Mouse (Mus musculus) embryonic facial prominence, embryonic 15.5 days (tissue): Measurements from ENCODE around the gene Bhmt2. TPM values are rescaled to one million over a fixed set of nuclear protein-coding genes. Genes with fewer than 3 reads are reported as not detected.
A peak's percentile ranks its signal among the peaks of the same experiment; 100 is the strongest.

Experiments used
- ATAC-seq: fragments of 200-750 bp; cut with Nextera tagmentation; 2 replicates; pipeline ENCODE4 v1.8.0; 2017; ENCODE audit warnings: low read depth, moderate TSS enrichment; ENCODE audit not compliant: insufficient number of reproducible peaks, low FRiP score, low TSS enrichment
- H3K27ac ChIP-seq: fragments of 300-500 bp; sonication (generic); replicated peaks from 2 replicates; pipeline ENCODE4 v1.5.1; 2015; ENCODE audit warnings: mild to moderate bottlenecking, inconsistent platforms
- H3K27me3 ChIP-seq: fragments of 300-500 bp; sonication (generic); 2 replicates; pipeline ENCODE4 v1.6.1; 2015; ENCODE audit warnings: inconsistent platforms
- H3K36me3 ChIP-seq: fragments of 300-500 bp; sonication (generic); 2 replicates; pipeline ENCODE4 v1.6.1; 2015; ENCODE audit warnings: mild to moderate bottlenecking, inconsistent platforms
- H3K4me1 ChIP-seq: fragments of 300-500 bp; sonication (generic); 2 replicates; pipeline ENCODE4 v1.6.1; 2015; ENCODE audit warnings: inconsistent platforms
- H3K4me2 ChIP-seq: fragments of 300-500 bp; sonication (generic); replicated peaks from 2 replicates; pipeline ENCODE4 v1.6.1; 2015; ENCODE audit warnings: mild to moderate bottlenecking, inconsistent platforms
- H3K4me3 ChIP-seq: fragments of 300-500 bp; sonication (generic); replicated peaks from 2 replicates; pipeline ENCODE4 v1.5.1; 2015; ENCODE audit warnings: mild to moderate bottlenecking, inconsistent platforms
- H3K9ac ChIP-seq: fragments of 300-500 bp; sonication (generic); 2 replicates; pipeline ENCODE4 v1.6.1; 2015; ENCODE audit warnings: inconsistent platforms
- H3K9me3 ChIP-seq: fragments of 300-500 bp; sonication (generic); replicated peaks from 2 replicates; pipeline ENCODE4 v1.6.1; 2016; ENCODE audit warnings: inconsistent platforms
- WGBS: fragments of 180-500 bp; shearing (Covaris S2); methylation state at CpG from one replicate; pipeline ENCODE4 v1.1.7; 2015; 5-methylcytosine and 5-hydroxymethylcytosine counted together
- polyA plus RNA-seq: library from polyadenylated mRNA; unstranded; fragments of >200 nt; fragmentation: Nextera tagmentation; extraction: Ambion mirVana; gene quantifications from 2 replicates; pipeline ENCODE4 v1.2.1, GENCODE M21; 2015

Gene Bhmt2
- polyA plus RNA-seq, 1 experiment from 2014 or later = not detected

DNA sequence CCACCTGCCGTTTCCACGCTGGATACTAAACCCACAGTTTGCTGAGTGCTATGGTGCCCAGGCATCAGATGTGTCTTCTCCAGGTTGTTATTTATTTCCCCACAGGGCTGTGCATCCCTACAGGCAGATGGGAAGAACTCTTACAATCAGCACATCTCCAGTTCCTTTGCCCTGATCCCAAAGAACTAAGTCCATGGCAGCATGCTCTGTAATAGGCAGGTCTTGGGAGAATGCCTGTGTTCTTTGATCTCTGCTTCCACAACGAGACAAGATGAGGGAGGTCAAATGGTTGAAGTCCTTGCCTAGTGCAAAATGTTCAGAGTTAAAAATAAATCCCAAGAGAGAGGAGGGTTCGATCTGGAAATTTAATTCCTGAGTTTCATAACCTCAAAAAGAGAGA lies 34.5 kb downstream of the Bhmt2 start:
- H3K4me1 ChIP-seq = no peaks in the 10 kb centered on the region
- H3K36me3 ChIP-seq = no peaks in the 10 kb centered on the region
- 48% methylated on average over 4 of the region's 4 CpGs for WGBS
- no peak overlapping the region for H3K4me2 ChIP-seq
- H3K9me3 ChIP-seq = no peaks in the 10 kb centered on the region
- H3K27me3 ChIP-seq = no peaks in the 10 kb centered on the region
- no peak overlapping the region for H3K27ac ChIP-seq
- no peak overlapping the region for H3K4me3 ChIP-seq
- H3K9ac ChIP-seq = no peak overlapping the region
- no peak for ATAC-seq

DNA sequence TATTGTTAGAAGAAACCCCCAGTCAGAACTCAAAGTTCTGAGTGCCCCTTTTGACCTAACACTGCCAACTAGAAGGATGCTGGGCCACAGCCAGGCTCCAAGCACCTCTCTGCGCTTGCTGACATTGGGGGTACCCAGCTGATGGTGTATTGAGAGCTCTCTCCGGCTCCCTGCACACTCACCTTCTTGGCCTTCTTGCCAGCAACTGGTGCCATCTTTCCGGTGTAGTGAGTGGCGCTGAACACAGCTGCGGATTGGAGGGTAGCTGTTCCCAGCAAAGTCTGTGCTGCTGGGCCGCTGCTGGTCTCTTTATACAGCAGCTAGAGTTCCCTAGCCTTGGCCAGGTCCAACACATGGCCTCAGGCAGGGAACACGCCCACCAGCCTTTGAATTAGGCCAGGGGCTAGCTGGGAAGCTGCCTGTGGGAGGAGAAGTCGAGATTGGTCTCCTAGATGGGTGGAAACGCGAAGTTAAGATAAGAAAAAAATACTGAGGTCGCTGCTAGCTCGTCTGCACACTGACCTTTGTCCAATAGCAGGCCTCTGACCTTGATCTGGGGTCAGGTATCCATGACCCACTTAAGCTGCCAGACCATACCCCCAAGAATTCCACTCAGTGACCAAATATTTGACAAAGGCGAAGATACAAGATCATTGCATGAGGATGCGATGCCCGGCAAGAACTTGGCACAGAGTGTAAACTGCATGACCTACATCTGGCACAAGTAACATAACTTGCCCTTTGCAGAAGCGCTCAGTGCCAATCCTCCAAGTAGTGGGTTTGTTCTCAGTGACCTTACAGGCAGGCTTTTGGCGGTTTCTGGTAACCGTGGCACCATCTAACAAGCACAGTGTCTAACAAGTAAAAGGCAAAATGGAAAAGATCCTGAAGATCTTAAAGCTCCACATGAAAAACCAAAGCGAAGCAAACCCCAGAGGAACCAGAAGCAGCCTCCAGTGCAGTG lies 36.5 kb downstream of the Bhmt2 start, which contains the start of gene Bhmt:
Gene Bhmt, minus strand, starts transcription at position 680 of the 964 bp plus-strand sequence.
- no peaks in the 10 kb centered on the region for H3K4me1 ChIP-seq
- no peak within 1 kb of the TSS for H3K4me3 ChIP-seq
- no peaks in the 10 kb centered on the region for H3K27me3 ChIP-seq
- no peaks in the 10 kb centered on the region for H3K9me3 ChIP-seq
- no peak within 1 kb of the TSS for H3K4me2 ChIP-seq
- ATAC-seq = no peak
- H3K36me3 ChIP-seq = no peaks in the 10 kb centered on the region
- H3K27ac ChIP-seq = no peak within 1 kb of the TSS
- no peak within 1 kb of the TSS for H3K9ac ChIP-seq
- WGBS = 69% methylated on average over 19 of the region's 19 CpGs

DNA sequence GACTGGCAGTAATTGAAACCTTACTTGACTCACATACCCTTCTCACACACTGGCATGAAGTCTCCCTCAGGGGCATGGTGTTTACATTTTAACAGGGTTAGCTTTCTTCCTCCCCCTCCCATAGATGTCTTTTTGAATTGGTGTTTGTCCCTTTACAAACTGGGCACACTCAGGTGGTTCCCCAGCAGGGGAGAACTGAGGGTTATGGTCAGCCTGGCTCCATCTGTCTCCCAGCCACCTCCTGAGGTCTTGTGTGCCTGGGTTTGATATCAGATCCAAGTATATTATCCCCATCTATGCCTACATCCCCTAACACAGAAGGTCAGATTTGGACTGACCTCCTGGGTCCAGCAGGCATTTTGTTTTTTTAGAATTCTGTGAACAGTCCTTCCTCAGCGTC lies 37.5 kb downstream of the Bhmt2 start:
- H3K27ac ChIP-seq = no peak overlapping the region
- no peaks in the 10 kb centered on the region for H3K9me3 ChIP-seq
- no peaks in the 10 kb centered on the region for H3K27me3 ChIP-seq
- 70% methylated on average over 1 of the region's 1 CpGs for WGBS
- H3K4me1 ChIP-seq = no peaks in the 10 kb centered on the region
- H3K4me2 ChIP-seq = no peak overlapping the region
- no peaks in the 10 kb centered on the region for H3K36me3 ChIP-seq
- H3K9ac ChIP-seq = no peak overlapping the region
- H3K4me3 ChIP-seq = no peak overlapping the region
- no peak for ATAC-seq

DNA sequence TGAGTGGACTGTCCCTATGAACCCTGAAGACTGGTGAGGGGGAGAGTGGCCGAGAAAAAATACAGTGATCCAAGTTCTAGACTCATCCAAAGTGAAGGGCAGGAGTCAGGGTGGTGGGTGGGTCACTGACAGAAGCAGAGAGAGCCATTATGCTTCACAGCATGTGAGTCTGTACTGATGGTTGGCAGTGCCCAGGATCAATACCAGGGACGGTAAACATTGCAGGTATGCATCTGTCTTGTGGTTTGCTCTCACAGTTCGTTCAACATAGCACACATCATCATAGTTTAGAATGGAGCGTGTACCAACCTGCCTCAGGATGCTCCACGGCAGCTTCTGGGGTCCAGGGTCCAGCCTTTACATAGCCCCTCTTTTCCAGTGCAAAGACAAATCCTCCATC lies 41.2 kb downstream of the Bhmt2 start:
- Histone ChIP-seq H3K9me3 (no peaks in the 10 kb centered on the region), H3K27ac (no peak overlapping the region), H3K4me3 (no peak overlapping the region), H3K27me3 (no peaks in the 10 kb centered on the region), H3K9ac (no peak overlapping the region), H3K4me1 (no peaks in the 10 kb centered on the region), H3K36me3 (no peaks in the 10 kb centered on the region), H3K4me2 (no peak overlapping the region)
- 72% methylated on average over 5 of the region's 5 CpGs for WGBS
- no peak for ATAC-seq

DNA sequence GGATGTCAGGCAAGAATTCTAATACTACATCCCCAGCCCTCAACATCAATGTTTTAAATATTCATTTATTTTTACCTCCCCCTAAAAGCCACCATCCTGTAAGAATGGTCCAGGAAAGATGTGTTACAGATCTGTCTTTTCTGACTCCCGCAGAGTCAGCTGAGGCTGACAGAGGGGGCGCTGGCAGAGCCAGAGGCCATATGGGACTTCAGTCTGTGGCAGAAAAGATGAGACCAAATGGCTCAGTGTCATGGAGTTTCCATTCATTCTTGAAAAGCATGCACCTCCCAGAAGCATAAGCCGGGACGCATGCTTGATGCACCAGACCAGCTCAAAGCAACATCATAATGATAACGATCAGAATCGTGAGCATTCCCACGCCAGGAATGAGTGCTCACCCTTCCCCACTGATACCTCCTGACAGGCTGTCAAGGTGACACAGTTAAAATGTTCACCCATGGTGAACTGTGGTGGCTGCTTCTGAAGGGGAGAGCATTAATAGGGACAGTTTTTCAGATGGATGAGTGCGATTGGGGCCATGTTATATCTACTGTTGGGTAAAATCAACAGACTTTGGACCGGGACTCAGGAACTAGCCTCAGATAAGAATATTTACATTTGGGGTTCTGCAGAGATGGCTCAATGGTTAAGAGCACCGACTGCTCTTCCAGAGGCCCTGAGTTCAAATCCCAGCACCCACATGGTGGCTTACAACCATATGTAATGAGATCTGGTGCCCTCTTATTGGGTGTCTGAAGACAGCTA lies 43.0 kb downstream of the Bhmt2 start:
- no peak overlapping the region for H3K4me3 ChIP-seq
- no peaks in the 10 kb centered on the region for H3K36me3 ChIP-seq
- H3K27me3 ChIP-seq = no peaks in the 10 kb centered on the region
- H3K9me3 ChIP-seq = no peaks in the 10 kb centered on the region
- H3K9ac ChIP-seq = no peak overlapping the region
- H3K4me1 ChIP-seq = no peaks in the 10 kb centered on the region
- H3K4me2 ChIP-seq = no peak overlapping the region
- H3K27ac ChIP-seq = no peak overlapping the region
- no peak for ATAC-seq
- 74% methylated on average over 10 of the region's 10 CpGs for WGBS

DNA sequence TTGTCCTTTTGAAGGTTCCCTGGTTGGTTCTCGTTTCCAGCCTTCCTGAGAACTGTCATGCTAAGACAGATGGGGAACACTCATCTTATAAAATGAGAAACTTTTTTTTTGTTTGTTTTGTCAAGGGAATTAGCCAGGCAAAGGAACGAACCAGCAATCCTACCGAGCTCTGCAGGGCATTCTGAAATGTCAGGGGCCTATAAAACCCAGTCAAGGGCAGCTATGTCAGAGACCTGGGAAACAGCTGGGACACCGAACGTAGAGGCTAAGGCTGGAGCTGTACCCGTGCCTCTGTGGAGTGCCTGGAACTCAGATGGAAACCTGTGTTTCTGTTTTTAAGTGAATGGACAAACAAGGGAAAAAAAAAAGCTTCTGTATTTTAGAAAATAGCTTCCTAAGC lies 45.2 kb downstream of the Bhmt2 start:
- Histone ChIP-seq H3K27me3 (no peaks in the 10 kb centered on the region), H3K27ac (no peak overlapping the region), H3K36me3 (no peaks in the 10 kb centered on the region), H3K4me3 (no peak overlapping the region), H3K4me1 (no peaks in the 10 kb centered on the region), H3K4me2 (no peak overlapping the region), H3K9ac (no peak overlapping the region), H3K9me3 (no peaks in the 10 kb centered on the region)
- ATAC-seq = no peak
- WGBS = 26% methylated on average over 6 of the region's 6 CpGs

DNA sequence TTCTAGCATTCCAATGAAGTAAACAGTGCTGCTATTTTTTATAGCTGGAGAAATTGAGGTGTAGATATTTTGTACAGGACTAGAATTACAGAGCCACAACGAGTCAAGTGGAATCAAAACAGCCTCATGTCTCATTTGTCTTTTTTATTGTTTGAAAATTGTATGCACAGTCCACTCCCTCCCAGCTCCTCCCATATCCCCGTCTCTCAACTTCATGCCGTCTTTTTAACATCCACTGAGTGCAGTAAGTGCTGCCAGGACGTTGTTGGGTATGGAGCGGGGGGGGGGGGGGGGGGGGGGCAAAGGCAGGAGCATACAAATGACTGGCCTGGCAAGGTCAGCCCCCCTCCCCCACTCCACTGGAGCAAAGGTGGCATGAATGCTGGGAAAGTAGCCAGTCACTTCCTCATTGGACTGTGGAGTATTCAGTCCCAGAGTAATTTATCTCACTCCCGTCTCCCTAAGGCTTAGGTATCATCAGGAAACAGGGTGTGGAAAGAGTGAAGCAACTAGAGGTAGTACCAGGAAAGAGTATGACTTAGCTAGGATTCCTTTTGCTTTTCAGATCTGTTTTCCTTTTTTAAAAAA lies 59.6 kb downstream of the Bhmt2 start:
- WGBS = 46% methylated on average over 4 of the region's 6 CpGs

DNA sequence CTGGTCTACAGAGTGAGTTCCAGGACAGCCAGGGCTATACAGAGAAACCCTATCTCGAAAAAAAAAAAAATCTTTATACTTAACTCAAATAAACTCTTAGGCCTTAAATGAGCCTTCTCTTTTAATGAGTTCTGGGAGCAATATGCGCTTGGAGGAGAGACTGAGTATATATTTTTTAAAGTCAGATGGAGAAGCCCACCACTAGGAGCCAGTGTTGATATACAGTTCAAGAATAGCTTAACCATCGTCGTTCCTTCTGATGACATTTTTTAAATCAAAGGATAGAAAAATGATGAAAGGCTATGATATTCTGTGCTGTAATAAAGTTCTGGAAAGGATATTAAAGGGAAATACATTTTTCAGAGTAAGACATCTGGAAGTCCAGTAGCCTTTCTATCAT lies 60.3 kb downstream of the Bhmt2 start:
- Histone ChIP-seq H3K9ac (no peak overlapping the region), H3K36me3 (no peaks in the 10 kb centered on the region), H3K27ac (no peak overlapping the region), H3K4me2 (no peak overlapping the region), H3K4me1 (peaks cover 4% of the 10 kb centered on the region; the same call in 1 of the 2 replicates), H3K4me3 (no peak overlapping the region), H3K27me3 (no peaks in the 10 kb centered on the region), H3K9me3 (no peaks in the 10 kb centered on the region)
- no peak for ATAC-seq
- 61% methylated on average over 4 of the region's 4 CpGs for WGBS

More for the DNA sequence above, 59.6 kb downstream of the Bhmt2 start:
- H3K36me3 ChIP-seq = no peaks in the 10 kb centered on the region
- H3K9ac ChIP-seq = no peak overlapping the region
- peaks cover 4% of the 10 kb centered on the region; the same call in 1 of the 2 replicates for H3K4me1 ChIP-seq
- H3K27me3 ChIP-seq = no peaks in the 10 kb centered on the region
- H3K4me3 ChIP-seq = no peak overlapping the region
- no peak overlapping the region for H3K27ac ChIP-seq
- ATAC-seq = no peak
- no peak overlapping the region for H3K4me2 ChIP-seq
- no peaks in the 10 kb centered on the region for H3K9me3 ChIP-seq

DNA sequence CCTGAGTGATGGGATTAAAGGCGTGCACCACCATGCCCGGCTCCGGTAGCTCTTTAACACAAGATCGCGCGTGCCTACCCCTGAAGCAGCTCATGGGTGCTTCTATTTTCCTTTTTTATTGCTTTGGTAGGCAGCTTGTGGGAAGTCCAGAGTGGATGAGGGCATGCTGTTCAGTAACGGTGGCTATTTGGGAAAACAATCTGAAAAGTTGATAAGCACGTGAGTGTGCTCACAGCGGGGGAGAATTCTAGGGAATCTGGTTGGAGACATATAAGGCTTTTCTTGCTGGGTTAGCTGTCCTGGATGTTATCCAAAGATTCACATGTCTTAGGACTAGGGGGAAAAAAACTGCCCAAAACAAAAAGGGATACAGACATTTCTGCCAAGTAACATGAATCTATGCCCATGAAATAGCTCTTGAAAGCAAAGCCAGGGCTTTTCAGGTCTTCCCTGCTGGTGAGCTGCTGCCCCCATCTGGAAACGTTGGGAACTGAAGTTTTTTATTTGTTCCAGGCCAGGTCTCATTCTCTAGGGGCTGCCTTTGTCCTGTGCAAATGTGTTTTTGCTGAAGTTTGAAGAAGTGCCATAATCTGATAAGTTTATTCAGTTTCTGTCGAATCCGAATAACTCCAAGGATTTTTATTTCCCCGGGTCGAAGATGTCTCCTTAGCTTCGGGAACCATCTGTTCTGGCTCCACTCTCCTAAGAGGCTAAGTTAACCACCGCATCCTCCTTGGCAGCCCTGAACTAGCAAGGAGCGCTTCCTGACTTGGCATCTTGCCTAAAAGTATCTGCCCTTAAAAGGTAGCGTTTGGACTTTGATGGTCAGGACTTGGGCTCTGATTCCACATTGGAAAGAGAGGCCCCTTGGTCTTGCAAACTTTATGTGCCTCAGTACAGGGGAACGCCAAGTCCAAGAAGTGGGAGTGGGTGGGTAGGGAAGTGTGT lies 61.2 kb downstream of the Bhmt2 start:
- WGBS = 44% methylated on average over 19 of the region's 19 CpGs
- ATAC-seq = peak; percentile 41; the same call in 1 of the 2 replicates
- Histone ChIP-seq H3K4me3 (no peak overlapping the region), H3K4me2 (0 out of 2 replicates have a peak overlapping the region, but pooled peaks have one; percentile 12), H3K9ac (no peak overlapping the region), H3K36me3 (no peaks in the 10 kb centered on the region), H3K9me3 (no peaks in the 10 kb centered on the region), H3K27me3 (no peaks in the 10 kb centered on the region), H3K4me1 (peaks cover 4% of the 10 kb centered on the region; the same call in 1 of the 2 replicates), H3K27ac (no peak overlapping the region)

DNA sequence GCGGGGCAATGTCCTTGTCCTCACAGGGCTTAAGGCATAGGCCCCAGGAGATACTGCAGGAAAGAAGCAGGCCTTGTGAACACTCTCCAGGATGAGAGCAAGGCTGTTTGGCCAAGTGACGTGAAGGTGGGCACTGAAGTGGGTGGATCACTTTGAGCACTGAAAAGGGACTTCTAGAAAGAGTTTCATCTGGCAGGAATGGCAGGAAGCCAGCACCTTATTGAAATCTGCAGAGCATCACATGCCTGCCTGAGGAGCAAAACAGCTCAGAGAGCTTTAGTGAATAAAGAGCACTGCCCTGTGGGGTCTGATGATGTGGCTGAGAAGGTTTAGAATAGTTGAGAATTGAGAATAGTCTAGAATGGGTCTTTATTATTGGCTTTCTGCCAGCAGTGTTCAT lies 65.6 kb downstream of the Bhmt2 start:
- WGBS = 56% methylated on average over 2 of the region's 2 CpGs
- Histone ChIP-seq H3K4me2 (no peak overlapping the region), H3K4me3 (no peak overlapping the region), H3K9ac (no peak overlapping the region), H3K27ac (no peak overlapping the region), H3K36me3 (no peaks in the 10 kb centered on the region), H3K9me3 (no peaks in the 10 kb centered on the region), H3K27me3 (no peaks in the 10 kb centered on the region), H3K4me1 (peaks cover 6% of the 10 kb centered on the region; the same call in 1 of the 2 replicates)
- 0 out of 2 replicates have a peak, but pooled peaks have one; percentile 27 for ATAC-seq
